ENCODE assay signal across 8 mouse cellular contexts in the genomic region with DNA sequence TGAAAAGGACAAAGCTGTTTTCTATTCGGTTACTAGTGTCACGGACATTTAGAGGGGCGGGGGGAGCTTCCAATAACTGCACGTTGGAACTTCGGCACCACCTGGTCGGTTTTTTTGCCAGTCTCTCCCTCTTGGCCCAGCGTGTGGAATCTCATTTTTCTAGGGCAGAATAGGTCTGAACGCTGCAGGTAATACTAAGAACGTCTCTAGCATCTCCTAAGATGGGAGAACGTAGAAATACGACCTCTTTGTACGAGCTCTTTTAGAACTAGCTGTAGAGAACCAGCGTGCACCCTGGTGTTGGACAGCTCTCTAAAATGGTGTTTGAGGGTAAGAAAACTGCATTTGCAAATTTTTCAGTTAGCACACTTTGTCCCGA. TPM values are rescaled to one million over a fixed set of nuclear protein-coding genes. Genes with fewer than 3 reads are reported as not detected.
DNase-seq lines count a peak whose midpoint lies in the region; ATAC-seq lines count a peak whose summit lies in the region.

No protein-coding gene starts in this region.

- DNase-seq in lung, postnatal 10 days, result no peak
- no peak for DNase-seq in embryonic facial prominence, embryonic 10.5 days (ENCODE audit: low spot score)
- peak; percentile 54 for DNase-seq in naive thymus-derived CD4-positive, alpha-beta T cell, adult 2 months (ENCODE audit: low read depth)
- no peak for DNase-seq in layer of hippocampus, adult 9-10 months (ENCODE audit: low spot score)
- DNase-seq in cerebellum, postnatal 25 days, result no peak
- DNase-seq in right cerebral cortex, postnatal 25 days, result no peak

- 0 out of 2 replicates have a peak, but pooled peaks cover under 1% of the 10 kb centered on the region for H3K36me3 ChIP-seq in lung, embryonic 16.5 days (ENCODE audit: control insufficient read depth, insufficient read depth, low read length)
- peaks cover 9% of the 10 kb centered on the region for H3K36me3 ChIP-seq in embryonic facial prominence, embryonic 10.5 days (replicated peaks)
- H3K36me3 ChIP-seq in intestine, embryonic 15.5 days, result no peaks in the 10 kb centered on the region

- H3K27me3 ChIP-seq in lung, embryonic 16.5 days (ENCODE audit: control insufficient read depth, insufficient read depth, low read depth, low read length), result no peaks in the 10 kb centered on the region
- H3K27me3 ChIP-seq in embryonic facial prominence, embryonic 10.5 days (replicated peaks; ENCODE audit: low read depth, poor library complexity, severe bottlenecking), result 0 out of 2 replicates have a peak, but pooled peaks cover 13% of the 10 kb centered on the region
- no peaks in the 10 kb centered on the region for H3K27me3 ChIP-seq in intestine, embryonic 15.5 days (replicated peaks)

- H3K27ac ChIP-seq in lung, embryonic 16.5 days (ENCODE audit: low read length), result peak overlapping the region; percentile 90
- peak overlapping the region; percentile 95 for H3K27ac ChIP-seq in embryonic facial prominence, embryonic 10.5 days (replicated peaks)
- peak overlapping the region; percentile 95 for H3K27ac ChIP-seq in intestine, embryonic 15.5 days

- no peak for ATAC-seq in lung, embryonic 16.5 days (ENCODE audit: low read depth)
- no peak for ATAC-seq in intestine, embryonic 15.5 days

- peak overlapping the region; percentile 86 for H3K4me3 ChIP-seq in lung, embryonic 16.5 days (ENCODE audit: low read length)
- peak overlapping the region; percentile 91 for H3K4me3 ChIP-seq in embryonic facial prominence, embryonic 10.5 days
- H3K4me3 ChIP-seq in intestine, embryonic 15.5 days (replicated peaks), result peak overlapping the region; percentile 77

- peak overlapping the region; percentile 85 for H3K9ac ChIP-seq in lung, embryonic 16.5 days (ENCODE audit: low read length)
- H3K9ac ChIP-seq in intestine, embryonic 15.5 days, result peak overlapping the region; percentile 84

- no peaks in the 10 kb centered on the region for H3K9me3 ChIP-seq in lung, embryonic 16.5 days (ENCODE audit: control insufficient read depth, low read length)
- no peaks in the 10 kb centered on the region for H3K9me3 ChIP-seq in embryonic facial prominence, embryonic 10.5 days
- H3K9me3 ChIP-seq in intestine, embryonic 15.5 days, result no peaks in the 10 kb centered on the region

- peaks cover 3% of the 10 kb centered on the region for H3K4me1 ChIP-seq in lung, embryonic 16.5 days (replicated peaks; ENCODE audit: control insufficient read depth, insufficient read depth, low read length)
- peaks cover 22% of the 10 kb centered on the region for H3K4me1 ChIP-seq in embryonic facial prominence, embryonic 10.5 days
- H3K4me1 ChIP-seq in intestine, embryonic 15.5 days (replicated peaks), result no peaks in the 10 kb centered on the region

- under 1% methylated on average over 14 of the region's 14 CpGs for WGBS in lung, embryonic 16.5 days
- WGBS in embryonic facial prominence, embryonic 10.5 days, result under 1% methylated on average over 14 of the region's 14 CpGs
- under 1% methylated on average over 14 of the region's 14 CpGs for WGBS in intestine, embryonic 15.5 days

- H3K4me2 ChIP-seq in lung, embryonic 16.5 days (ENCODE audit: low read depth, low read length), result peak overlapping the region; percentile 90
- H3K4me2 ChIP-seq in intestine, embryonic 15.5 days (replicated peaks), result peak overlapping the region; percentile 78

RNA-seq across cellular contexts. Expression of a gene that starts 0.7 kb away (rescaled TPM):
- 57.3 and 58.4 TPM in 2 replicates for polyA plus RNA-seq in lung, embryonic 16.5 days (2015; fragmentation: Nextera tagmentation; extraction: Ambion mirVana)
- 50.0 and 61.5 TPM in 2 replicates for polyA plus RNA-seq in embryonic facial prominence, embryonic 10.5 days (2016; fragmentation: Nextera tagmentation; extraction: Ambion mirVana)
- 88.1 and 103 TPM in 2 replicates for polyA plus RNA-seq in intestine, embryonic 15.5 days (2015; fragmentation: Nextera tagmentation; extraction: Ambion mirVana)

RNA-seq across cellular contexts. Expression of a gene that starts 34.3 kb away (rescaled TPM):
- 15.4 and 18.0 TPM in 2 replicates for polyA plus RNA-seq in lung, embryonic 16.5 days (2015; fragmentation: Nextera tagmentation; extraction: Ambion mirVana)
- polyA plus RNA-seq in embryonic facial prominence, embryonic 10.5 days (2016; fragmentation: Nextera tagmentation; extraction: Ambion mirVana), result 8.6 and 8.7 TPM in 2 replicates
- polyA plus RNA-seq in intestine, embryonic 15.5 days (2015; fragmentation: Nextera tagmentation; extraction: Ambion mirVana), result 9.2 and 10.1 TPM in 2 replicates
